Mouse (Mus musculus): Measurements from ENCODE around the gene Trim45. TPM values are rescaled to one million over a fixed set of nuclear protein-coding genes. Genes with fewer than 3 reads are reported as not detected.

Gene Trim45
- total and polyA plus RNA-seq, 2 experiments from 2014 or later, result 5.2 to 9.9 TPM

GRCm38 (mm10) chr3:100911498-100912213, 10.3 kb upstream of the Trim45 start:
- Histone ChIP-seq H3K9ac (replicated peaks; ENCODE audit: low read length) (no peak overlapping the region), H3K4me3 (ENCODE audit: low read length) (no peak overlapping the region), H3K27me3 (ENCODE audit: insufficient read depth, low read length) (no peaks in the 10 kb centered on the region), H3K36me3 (ENCODE audit: insufficient read depth, low read length) (no peaks in the 10 kb centered on the region), H3K4me2 (ENCODE audit: low read depth, low read length) (no peak overlapping the region), H3K4me1 (ENCODE audit: insufficient read depth, low read length) (0 out of 2 replicates have a peak, but pooled peaks cover 2% of the 10 kb centered on the region), H3K27ac (no peak overlapping the region), H3K9me3 (ENCODE audit: low read length) (no peaks in the 10 kb centered on the region)
- DNase-seq (ENCODE audit: low spot score), result no peak
- 72% methylated on average over 7 of the region's 7 CpGs for WGBS
- ATAC-seq, result 0 out of 2 replicates have a peak, but pooled peaks have one; percentile 41
- no peak for TF ChIP-seq CTCF (IDR thresholded peaks at IDR 0.05; ENCODE audit: low read depth)

DNA sequence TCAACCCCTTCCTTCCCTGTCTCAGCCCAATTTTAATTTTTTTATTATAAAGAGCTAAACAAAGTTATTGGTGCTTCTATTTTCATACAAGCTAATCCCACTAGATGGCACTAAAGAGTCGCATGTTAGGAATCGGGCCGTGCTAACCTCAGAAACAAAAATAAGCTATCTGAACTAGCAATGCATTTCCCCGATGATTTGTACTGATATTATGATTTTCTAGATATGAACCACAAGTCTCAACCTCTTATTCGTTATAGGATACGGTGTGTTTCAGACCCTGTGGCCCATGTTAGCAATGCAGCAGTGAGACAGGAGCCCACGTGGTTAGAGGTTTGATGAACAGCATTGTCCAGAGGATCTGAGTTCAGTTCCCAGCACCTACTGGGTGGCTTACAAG, 5.2 kb upstream of the Trim45 start:
- peak; percentile 89 for DNase-seq (ENCODE audit: low spot score)
- 0 out of 2 replicates have a peak, but pooled peaks cover 5% of the 10 kb centered on the region for H3K4me1 ChIP-seq (ENCODE audit: insufficient read depth, low read length)
- no peak for ATAC-seq
- TF ChIP-seq CTCF (IDR thresholded peaks at IDR 0.05; ENCODE audit: low read depth), result peak; percentile 72
- no peaks in the 10 kb centered on the region for H3K27me3 ChIP-seq (ENCODE audit: insufficient read depth, low read length)
- H3K9me3 ChIP-seq (ENCODE audit: low read length), result no peaks in the 10 kb centered on the region
- H3K9ac ChIP-seq (replicated peaks; ENCODE audit: low read length), result no peak overlapping the region
- 17% methylated on average over 7 of the region's 7 CpGs for WGBS
- H3K4me2 ChIP-seq (ENCODE audit: low read depth, low read length), result no peak overlapping the region
- no peaks in the 10 kb centered on the region for H3K36me3 ChIP-seq (ENCODE audit: insufficient read depth, low read length)
- H3K27ac ChIP-seq, result no peak overlapping the region
- no peak overlapping the region for H3K4me3 ChIP-seq (ENCODE audit: low read length)

DNA sequence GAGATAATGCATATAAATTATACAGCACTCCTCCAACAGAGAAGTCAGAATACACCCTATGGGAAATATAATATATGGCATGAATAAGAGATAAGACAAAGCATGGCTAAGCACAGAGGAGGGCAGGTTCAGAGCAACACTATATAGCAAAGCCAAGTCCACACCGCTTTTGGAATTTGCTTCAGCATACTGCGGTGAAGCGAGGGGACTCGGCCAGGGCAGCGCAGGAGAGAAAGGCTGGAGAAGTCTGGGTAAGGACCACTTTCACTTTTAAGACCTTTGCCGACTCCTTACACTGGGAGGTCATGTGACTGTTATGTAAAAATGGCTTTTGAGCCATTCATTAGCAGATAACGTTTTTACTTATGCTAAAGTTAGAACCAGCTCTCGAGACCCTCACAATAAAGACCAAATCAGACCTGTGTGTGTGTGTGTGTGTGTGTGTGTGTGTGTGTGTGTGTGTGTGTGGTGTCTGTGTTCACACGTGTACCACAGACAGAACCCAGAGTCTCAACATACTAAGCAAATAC, 1.3 kb upstream of the Trim45 start:
- DNase-seq (ENCODE audit: low spot score) (no peak), ATAC-seq (no peak)
- Histone ChIP-seq H3K4me3 (ENCODE audit: low read length) (no peak overlapping the region), H3K9me3 (ENCODE audit: low read length) (no peaks in the 10 kb centered on the region), H3K27ac (no peak overlapping the region), H3K4me2 (ENCODE audit: low read depth, low read length) (no peak overlapping the region), H3K36me3 (ENCODE audit: insufficient read depth, low read length) (0 out of 2 replicates have a peak, but pooled peaks cover 3% of the 10 kb centered on the region), H3K4me1 (ENCODE audit: insufficient read depth, low read length) (peaks cover 13% of the 10 kb centered on the region; the same call in 1 of the 2 replicates), H3K27me3 (ENCODE audit: insufficient read depth, low read length) (no peaks in the 10 kb centered on the region), H3K9ac (replicated peaks; ENCODE audit: low read length) (no peak overlapping the region)
- WGBS, result 80% methylated on average over 9 of the region's 9 CpGs
- no peak for TF ChIP-seq CTCF (IDR thresholded peaks at IDR 0.05; ENCODE audit: low read depth)

GRCm38 (mm10) chr3:100922506-100923375, 739 bp downstream of the Trim45 start:
- no peaks in the 10 kb centered on the region for H3K27me3 ChIP-seq (ENCODE audit: insufficient read depth, low read length)
- 0 out of 2 replicates have a peak, but pooled peaks cover 7% of the 10 kb centered on the region for H3K36me3 ChIP-seq (ENCODE audit: insufficient read depth, low read length)
- ATAC-seq, result peak; percentile 65
- peak; percentile 19 for DNase-seq (ENCODE audit: low spot score)
- peak overlapping the region; percentile 72 for H3K9ac ChIP-seq (replicated peaks; ENCODE audit: low read length)
- peak overlapping the region; percentile 74 for H3K4me2 ChIP-seq (ENCODE audit: low read depth, low read length)
- H3K4me1 ChIP-seq (ENCODE audit: insufficient read depth, low read length), result peaks cover 13% of the 10 kb centered on the region; the same call in 1 of the 2 replicates
- H3K4me3 ChIP-seq (ENCODE audit: low read length), result peak overlapping the region; percentile 48
- H3K27ac ChIP-seq, result peak overlapping the region; percentile 87
- 35% methylated on average over 28 of the region's 28 CpGs for WGBS
- TF ChIP-seq CTCF (IDR thresholded peaks at IDR 0.05; ENCODE audit: low read depth), result no peak
- H3K9me3 ChIP-seq (ENCODE audit: low read length), result no peaks in the 10 kb centered on the region

DNA sequence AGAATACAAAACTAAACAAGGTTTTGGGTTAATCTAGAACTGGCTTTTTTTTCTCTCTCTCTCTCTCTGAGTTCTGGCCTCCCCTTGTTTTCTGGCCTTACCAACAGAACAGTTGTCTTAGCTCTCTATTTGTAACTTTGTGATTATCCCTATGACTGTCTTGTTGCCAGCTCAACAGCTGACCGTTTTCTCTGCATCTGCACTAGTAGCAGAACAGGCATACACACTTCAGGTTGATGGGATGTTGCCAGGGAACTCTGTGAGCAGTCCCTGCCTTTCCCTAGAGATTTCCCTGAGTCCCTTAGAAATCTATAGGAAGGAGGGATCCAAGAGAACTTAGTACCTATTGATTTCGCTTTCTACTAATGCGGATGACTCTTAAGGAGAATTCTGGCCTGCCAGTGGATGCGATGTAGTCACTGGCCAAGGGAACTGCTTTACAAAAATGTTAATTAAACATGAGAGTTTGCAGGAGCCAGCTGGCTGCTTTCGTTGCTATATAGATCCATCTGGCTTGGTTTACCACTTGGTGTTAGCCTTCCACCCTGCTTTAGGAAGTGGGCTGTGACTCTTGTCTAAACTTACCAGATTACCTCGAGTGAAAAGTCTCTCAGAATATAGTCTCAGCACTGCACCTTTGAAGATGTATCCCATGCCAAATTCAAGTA, 2.2 kb downstream of the Trim45 start:
- no peak overlapping the region for H3K4me3 ChIP-seq (ENCODE audit: low read length)
- peaks cover 13% of the 10 kb centered on the region; the same call in 1 of the 2 replicates for H3K4me1 ChIP-seq (ENCODE audit: insufficient read depth, low read length)
- DNase-seq (ENCODE audit: low spot score) (no peak), ATAC-seq (no peak)
- H3K36me3 ChIP-seq (ENCODE audit: insufficient read depth, low read length), result peaks cover 16% of the 10 kb centered on the region; the same call in 1 of the 2 replicates
- H3K27ac ChIP-seq, result no peak overlapping the region
- 58% methylated on average over 6 of the region's 6 CpGs for WGBS
- no peak overlapping the region for H3K9ac ChIP-seq (replicated peaks; ENCODE audit: low read length)
- no peaks in the 10 kb centered on the region for H3K9me3 ChIP-seq (ENCODE audit: low read length)
- H3K27me3 ChIP-seq (ENCODE audit: insufficient read depth, low read length), result no peaks in the 10 kb centered on the region
- no peak for TF ChIP-seq CTCF (IDR thresholded peaks at IDR 0.05; ENCODE audit: low read depth)
- no peak overlapping the region for H3K4me2 ChIP-seq (ENCODE audit: low read depth, low read length)

DNA sequence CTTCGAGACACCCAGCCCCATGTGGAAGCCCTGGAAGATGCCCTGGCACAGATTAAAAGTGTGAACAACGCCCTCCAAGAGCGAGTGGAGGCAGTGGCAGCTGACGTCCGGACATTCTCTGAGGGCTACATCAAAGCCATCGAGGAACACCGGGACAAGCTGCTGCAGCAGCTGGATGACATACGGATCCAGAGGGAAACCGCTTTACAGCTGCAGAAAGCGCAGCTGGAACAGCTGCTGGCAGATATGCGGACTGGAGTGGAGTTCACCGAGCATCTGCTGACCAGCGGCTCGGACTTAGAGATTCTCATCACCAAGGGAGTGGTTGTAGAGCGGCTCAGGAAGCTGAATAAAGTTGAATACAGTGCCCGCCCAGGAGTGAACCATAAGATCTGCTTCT, 3.2 kb downstream of the Trim45 start:
- DNase-seq (ENCODE audit: low spot score) (no peak), ATAC-seq (no peak)
- no peaks in the 10 kb centered on the region for H3K27me3 ChIP-seq (ENCODE audit: insufficient read depth, low read length)
- H3K4me1 ChIP-seq (ENCODE audit: insufficient read depth, low read length), result peaks cover 13% of the 10 kb centered on the region; the same call in 1 of the 2 replicates
- no peaks in the 10 kb centered on the region for H3K9me3 ChIP-seq (ENCODE audit: low read length)
- H3K4me3 ChIP-seq (ENCODE audit: low read length), result no peak overlapping the region
- no peak for TF ChIP-seq CTCF (IDR thresholded peaks at IDR 0.05; ENCODE audit: low read depth)
- H3K36me3 ChIP-seq (ENCODE audit: insufficient read depth, low read length), result peaks cover 16% of the 10 kb centered on the region; the same call in 1 of the 2 replicates
- 84% methylated on average over 16 of the region's 16 CpGs for WGBS
- H3K9ac ChIP-seq (replicated peaks; ENCODE audit: low read length), result no peak overlapping the region
- H3K27ac ChIP-seq, result no peak overlapping the region
- H3K4me2 ChIP-seq (ENCODE audit: low read depth, low read length), result no peak overlapping the region

Data from hindbrain, postnatal 0 days (tissue).